Mouse (Mus musculus) erythroblast, embryonic 14.5 days (primary cell): ENCODE measurements around the gene Plscr1.

Source experiments
- GATA1 ChIP-seq: IDR thresholded peaks from 2 replicates; pipeline ENCODE4 v1.6.1; 2012; ENCODE audit warnings: low read length, inconsistent platforms, mixed read lengths
- TAL1 ChIP-seq: IDR thresholded peaks from 3 replicates; pipeline ENCODE4 v1.6.1; 2012; ENCODE audit warnings: low read length, inconsistent platforms, mixed read lengths

- TF ChIP-seq TAL1 (no peak), GATA1 (no peak)
These were observed 38.5 kb upstream of the Plscr1 start for GRCm38 (mm10) chr9:92211048-92211447.
